ENCODE assay signal across 25 mouse cellular contexts in genomic region chr3:140109401-140109800, GRCm38 (mm10).
"Had no signal": no experiment of that assay in that cellular context is flagged by ENCODE, and none has a peak within 500 bp of the region (broad histone marks: within the 10 kb centered on the region; RNA-seq: fewer than 3 reads in every experiment).

No protein-coding gene starts in this region.

- H3K27ac ChIP-seq: gastrocnemius, adult 2 months; heart, embryonic 10.5 days; hindbrain, embryonic 10.5 days; hindbrain, embryonic 13.5 days; intestine, embryonic 15.5 days; layer of hippocampus, adult 2 months; left cerebral cortex, adult 2 months; limb, embryonic 13.5 days; limb, embryonic 15.5 days; liver, embryonic 12.5 days; liver, embryonic 14.5 days had no signal

- H3K9ac ChIP-seq: heart, embryonic 12.5 days; hindbrain, embryonic 13.5 days; intestine, embryonic 15.5 days; limb, embryonic 13.5 days; limb, embryonic 15.5 days; liver, embryonic 12.5 days; liver, embryonic 14.5 days had no signal

- H3K9me3 ChIP-seq: heart, embryonic 10.5 days; heart, embryonic 12.5 days; hindbrain, embryonic 10.5 days; hindbrain, embryonic 13.5 days; intestine, embryonic 15.5 days; limb, embryonic 13.5 days; limb, embryonic 15.5 days; liver, embryonic 12.5 days had no signal

- ATAC-seq: inflammation-experienced regulatory T-cells, adult 6 months; intestine, embryonic 15.5 days; intestine, postnatal 0 days; liver, embryonic 12.5 days had no signal

- H3K27me3 ChIP-seq: heart, embryonic 12.5 days; hindbrain, embryonic 13.5 days; intestine, embryonic 15.5 days; limb, embryonic 13.5 days; limb, embryonic 15.5 days; liver, embryonic 12.5 days had no signal

- H3K4me2 ChIP-seq: heart, embryonic 12.5 days; hindbrain, embryonic 13.5 days; intestine, embryonic 15.5 days; limb, embryonic 13.5 days; limb, embryonic 15.5 days; liver, embryonic 12.5 days had no signal

- H3K4me3 ChIP-seq: gastrocnemius, adult 2 months; heart, embryonic 10.5 days; heart, embryonic 12.5 days; hindbrain, embryonic 10.5 days; hindbrain, embryonic 13.5 days; intestine, embryonic 15.5 days; layer of hippocampus, adult 2 months; left cerebral cortex, adult 2 months; limb, embryonic 13.5 days; limb, embryonic 15.5 days; liver, embryonic 12.5 days had no signal

- H3K4me1 ChIP-seq: heart, embryonic 10.5 days; heart, embryonic 12.5 days; hindbrain, embryonic 13.5 days; intestine, embryonic 15.5 days; limb, embryonic 15.5 days; liver, embryonic 12.5 days had no signal

- H3K36me3 ChIP-seq: heart, embryonic 10.5 days; heart, embryonic 12.5 days; hindbrain, embryonic 10.5 days; hindbrain, embryonic 13.5 days; intestine, embryonic 15.5 days; limb, embryonic 13.5 days; limb, embryonic 15.5 days; liver, embryonic 12.5 days had no signal

- DNase-seq: gastrocnemius, adult 2 months; gastrocnemius, postnatal 10 days; gastrocnemius, postnatal 25 days; heart, adult 18-20 months; heart, postnatal 10 days; heart, postnatal 4 days; kidney, adult 18-20 months; kidney, adult 8-10 months; kidney, postnatal 10 days; kidney, postnatal 25 days; kidney, postnatal 4 days; left cerebral cortex, postnatal 4 days had no signal
